Mouse (Mus musculus) intestine, embryonic 16.5 days (tissue): ENCODE measurements around the gene Olfr371. TPM values are rescaled to one million over a fixed set of nuclear protein-coding genes. Genes with fewer than 3 reads are reported as not detected.

ENCODE experiments used
- ATAC-seq: fragments of 200-750 bp; cut with Nextera tagmentation; 2 replicates; pipeline ENCODE4 v1.8.0; 2017; ENCODE audit warnings: moderate TSS enrichment, moderate library complexity
- H3K27ac ChIP-seq: fragments of 300-500 bp; sonication (generic); 2 replicates; pipeline ENCODE4 v1.5.1; 2014; ENCODE audit warnings: mild to moderate bottlenecking, low read length
- H3K27me3 ChIP-seq: fragments of 300-500 bp; sonication (generic); replicated peaks from 2 replicates; pipeline ENCODE4 v1.6.1; 2014; ENCODE audit warnings: low read length, control low read depth, mixed read lengths; ENCODE audit not compliant: control insufficient read depth, insufficient read depth
- H3K36me3 ChIP-seq: fragments of 300-500 bp; sonication (generic); 2 replicates; pipeline ENCODE4 v1.6.1; 2014; ENCODE audit warnings: low read length, control low read depth; ENCODE audit not compliant: control insufficient read depth, insufficient read depth
- H3K4me1 ChIP-seq: fragments of 300-500 bp; sonication (generic); 2 replicates; pipeline ENCODE4 v1.6.1; 2014; ENCODE audit warnings: low read length, control low read depth, mixed read lengths; ENCODE audit not compliant: control insufficient read depth, insufficient read depth
- H3K4me2 ChIP-seq: fragments of 300-500 bp; sonication (generic); 2 replicates; pipeline ENCODE4 v1.6.1; 2014; ENCODE audit warnings: low read depth, low read length, control low read depth
- H3K4me3 ChIP-seq: fragments of 300-500 bp; sonication (generic); 2 replicates; pipeline ENCODE4 v1.5.1; 2014; ENCODE audit warnings: mild to moderate bottlenecking, low read length
- H3K9ac ChIP-seq: fragments of 300-500 bp; sonication (generic); 2 replicates; pipeline ENCODE4 v1.6.1; 2014; ENCODE audit warnings: low read depth, low read length
- H3K9me3 ChIP-seq: fragments of 300-500 bp; sonication (generic); 2 replicates; pipeline ENCODE4 v1.6.1; 2016; ENCODE audit warnings: low read length, control low read depth; ENCODE audit not compliant: control insufficient read depth
- WGBS: fragments of 180-500 bp; shearing (Covaris S2); extraction: QIAGEN DNeasy Blood & Tissue Kit; methylation state at CpG from one replicate; pipeline ENCODE4 v1.1.7; 2014; 5-methylcytosine and 5-hydroxymethylcytosine counted together
- polyA plus RNA-seq: library from polyadenylated mRNA; unstranded; fragments of >200 nt; fragmentation: Nextera tagmentation; extraction: Ambion mirVana; gene quantifications from 2 replicates; pipeline ENCODE4 v1.2.1, GENCODE M21; 2015

Gene Olfr371
- not detected in 2 replicates for polyA plus RNA-seq

- no peak within 1 kb of the TSS for H3K4me2 ChIP-seq
- H3K36me3 ChIP-seq, result no peaks in the 10 kb centered on the region
- 33% methylated on average over 1 of the region's 1 CpGs for WGBS
- H3K4me3 ChIP-seq, result no peak within 1 kb of the TSS
- H3K27ac ChIP-seq, result no peak within 1 kb of the TSS
- no peaks in the 10 kb centered on the region for H3K4me1 ChIP-seq
- no peaks in the 10 kb centered on the region for H3K27me3 ChIP-seq
- H3K9ac ChIP-seq, result no peak within 1 kb of the TSS
- ATAC-seq, result no peak
- H3K9me3 ChIP-seq, result no peaks in the 10 kb centered on the region
Observed at GRCm38 (mm10) chr8:85225688-85226087, at the start of gene Olfr371. Olfr371 (plus strand) TSS chr8:85225988.

GRCm38 (mm10) chr8:85192346-85192745 lies 33.4 kb upstream of the Olfr371 start:
- no peaks in the 10 kb centered on the region for H3K27me3 ChIP-seq
- H3K4me2 ChIP-seq, result no peak overlapping the region
- H3K27ac ChIP-seq, result no peak overlapping the region
- no peak overlapping the region for H3K9ac ChIP-seq
- H3K4me3 ChIP-seq, result no peak overlapping the region
- H3K9me3 ChIP-seq, result no peaks in the 10 kb centered on the region
- H3K36me3 ChIP-seq, result no peaks in the 10 kb centered on the region
- WGBS, result 87% methylated on average over 1 of the region's 1 CpGs
- no peak for ATAC-seq
- no peaks in the 10 kb centered on the region for H3K4me1 ChIP-seq

GRCm38 (mm10) chr8:85220220-85220619 lies 5.6 kb upstream of the Olfr371 start:
- H3K9ac ChIP-seq, result no peak overlapping the region
- no peaks in the 10 kb centered on the region for H3K9me3 ChIP-seq
- no peaks in the 10 kb centered on the region for H3K4me1 ChIP-seq
- H3K27me3 ChIP-seq, result no peaks in the 10 kb centered on the region
- no peak overlapping the region for H3K27ac ChIP-seq
- no peak overlapping the region for H3K4me3 ChIP-seq
- H3K4me2 ChIP-seq, result no peak overlapping the region
- 78% methylated on average over 4 of the region's 4 CpGs for WGBS
- ATAC-seq, result no peak
- H3K36me3 ChIP-seq, result no peaks in the 10 kb centered on the region

- H3K27ac ChIP-seq, result no peak overlapping the region
- ATAC-seq, result peak; percentile 53
- no peaks in the 10 kb centered on the region for H3K9me3 ChIP-seq
- WGBS, result 38% methylated on average over 6 of the region's 6 CpGs
- no peaks in the 10 kb centered on the region for H3K36me3 ChIP-seq
- H3K4me1 ChIP-seq, result no peaks in the 10 kb centered on the region
- no peak overlapping the region for H3K9ac ChIP-seq
- H3K4me2 ChIP-seq, result no peak overlapping the region
- no peaks in the 10 kb centered on the region for H3K27me3 ChIP-seq
- no peak overlapping the region for H3K4me3 ChIP-seq
Observed at GRCm38 (mm10) chr8:85220992-85221391, 4.8 kb upstream of the Olfr371 start.

- 65% methylated on average over 1 of the region's 1 CpGs for WGBS
- Histone ChIP-seq H3K4me3 (no peak overlapping the region), H3K9ac (no peak overlapping the region), H3K4me1 (no peaks in the 10 kb centered on the region), H3K36me3 (no peaks in the 10 kb centered on the region), H3K9me3 (no peaks in the 10 kb centered on the region), H3K4me2 (no peak overlapping the region), H3K27me3 (no peaks in the 10 kb centered on the region), H3K27ac (no peak overlapping the region)
- no peak for ATAC-seq
Observed at GRCm38 (mm10) chr8:85227297-85227696, 1.5 kb downstream of the Olfr371 start.

Other genes starting within 250 kb of the Olfr371 start
- 18.2 and 25.5 TPM in 2 replicates for gene Junb, start 247.3 kb upstream of the Olfr371 start, polyA plus RNA-seq
- gene Hook2, start 235.4 kb upstream of the Olfr371 start, polyA plus RNA-seq, result 96.9 and 108 TPM in 2 replicates
- gene Best2, start 211.5 kb upstream of the Olfr371 start, polyA plus RNA-seq, result 0.09 and 0.28 TPM in 2 replicates
- gene Asna1, start 200.7 kb upstream of the Olfr371 start, polyA plus RNA-seq, result 139 and 144 TPM in 2 replicates
- gene Trir, start 199.2 kb upstream of the Olfr371 start, polyA plus RNA-seq, result 79.0 and 81.4 TPM in 2 replicates
- 21.6 and 22.0 TPM in 2 replicates for gene Tnpo2, start 189.1 kb upstream of the Olfr371 start, polyA plus RNA-seq
- gene Fbxw9, start 165.9 kb upstream of the Olfr371 start, polyA plus RNA-seq, result 28.2 and 30.7 TPM in 2 replicates
- gene Gm5741, start 158.0 kb upstream of the Olfr371 start, polyA plus RNA-seq, result not detected in 2 replicates
- gene Dhps, start 154.2 kb upstream of the Olfr371 start, polyA plus RNA-seq, result 56.0 and 57.4 TPM in 2 replicates
- gene Wdr83os, start 145.2 kb upstream of the Olfr371 start, polyA plus RNA-seq, result 138 and 146 TPM in 2 replicates
- gene Wdr83, start 144.7 kb upstream of the Olfr371 start, polyA plus RNA-seq, result 39.7 and 43.8 TPM in 2 replicates
- 72.4 and 85.5 TPM in 2 replicates for gene Man2b1, start 142.7 kb upstream of the Olfr371 start, polyA plus RNA-seq
- gene Zfp791, start 102.9 kb upstream of the Olfr371 start, polyA plus RNA-seq, result 2.5 and 2.7 TPM in 2 replicates
- not detected in 2 replicates for gene Cks1brt, start 74.1 kb upstream of the Olfr371 start, polyA plus RNA-seq
- 70.5 and 84.6 TPM in 2 replicates for gene Orc6, start 73.6 kb downstream of the Olfr371 start, polyA plus RNA-seq
- 196 and 202 TPM in 2 replicates for gene Vps35, start 73.8 kb downstream of the Olfr371 start, polyA plus RNA-seq
- gene Mylk3, start 160.4 kb downstream of the Olfr371 start, polyA plus RNA-seq, result 17.8 and 19.9 TPM in 2 replicates
- gene 4921524J17Rik, start 206.8 kb downstream of the Olfr371 start, polyA plus RNA-seq, result 32.6 and 33.2 TPM in 2 replicates